Mouse (Mus musculus) erythroblast, embryonic 14.5 days (primary cell): ENCODE results near the gene A530016L24Rik.

Source experiments
- GATA1 ChIP-seq: IDR thresholded peaks from 2 replicates; pipeline ENCODE4 v1.6.1; 2012; ENCODE audit warnings: low read length, inconsistent platforms, mixed read lengths
- TAL1 ChIP-seq: IDR thresholded peaks from 3 replicates; pipeline ENCODE4 v1.6.1; 2012; ENCODE audit warnings: low read length, inconsistent platforms, mixed read lengths

GRCm38 (mm10) chr12:112542257-112542919, 53.1 kb downstream of the A530016L24Rik start:
- TF ChIP-seq GATA1: no peak
- TF ChIP-seq TAL1: no peak
